Mouse (Mus musculus) heart, adult 2 months (tissue): ENCODE data around the gene Gm17409.

Source experiments
- CTCF ChIP-seq: fragments of 200-600 bp; IDR thresholded peaks from 2 replicates; pipeline ENCODE4 v1.8.1; 2022; ENCODE audit warnings: antibody characterized with exemption, mild to moderate bottlenecking, moderate library complexity
- POLR2A ChIP-seq: fragments of 200-500 bp; IDR thresholded peaks from 2 replicates; pipeline ENCODE4 v1.6.1; 2011; ENCODE audit warnings: mild to moderate bottlenecking, low read depth, low read length, control low read depth; ENCODE audit not compliant: insufficient read depth

DNA sequence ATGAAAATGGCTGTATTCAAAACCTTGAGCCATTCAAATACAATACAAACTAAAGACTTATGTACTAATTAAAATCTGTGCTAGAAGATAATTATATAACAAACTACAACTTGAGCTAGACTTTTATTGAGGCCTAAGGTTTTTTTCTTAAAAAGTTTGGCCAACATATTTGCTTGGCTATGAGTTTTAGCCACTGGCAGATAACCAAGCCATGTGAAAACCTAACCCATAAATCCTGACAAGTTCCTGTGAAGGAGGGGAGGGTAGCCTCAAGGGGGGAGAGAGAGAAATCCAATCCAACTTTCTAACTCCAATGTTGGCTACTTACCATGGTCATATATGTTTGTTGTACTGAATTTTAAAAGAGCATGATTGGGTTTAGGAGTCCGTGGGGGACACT lies 48.6 kb downstream of the Gm17409 start:
- no peak for TF ChIP-seq CTCF
- TF ChIP-seq POLR2A: no peak
